Mouse (Mus musculus) adrenal gland, postnatal 25 days (tissue): ENCODE measurements at regions not wholly inside any gene's neighbourhood (a gene's known extent, or its start where the extent isn't known, plus 50 kb on each side); places are given as distances from the start of the nearest gene placed in this dataset.
A peak's percentile ranks its signal among the peaks of the same experiment; 100 is the strongest.

ENCODE experiments used
- DNase-seq: peaks from one replicate; pipeline ENCODE4 v3.0.0; 2021; ENCODE audit warnings: mixed read lengths

DNA sequence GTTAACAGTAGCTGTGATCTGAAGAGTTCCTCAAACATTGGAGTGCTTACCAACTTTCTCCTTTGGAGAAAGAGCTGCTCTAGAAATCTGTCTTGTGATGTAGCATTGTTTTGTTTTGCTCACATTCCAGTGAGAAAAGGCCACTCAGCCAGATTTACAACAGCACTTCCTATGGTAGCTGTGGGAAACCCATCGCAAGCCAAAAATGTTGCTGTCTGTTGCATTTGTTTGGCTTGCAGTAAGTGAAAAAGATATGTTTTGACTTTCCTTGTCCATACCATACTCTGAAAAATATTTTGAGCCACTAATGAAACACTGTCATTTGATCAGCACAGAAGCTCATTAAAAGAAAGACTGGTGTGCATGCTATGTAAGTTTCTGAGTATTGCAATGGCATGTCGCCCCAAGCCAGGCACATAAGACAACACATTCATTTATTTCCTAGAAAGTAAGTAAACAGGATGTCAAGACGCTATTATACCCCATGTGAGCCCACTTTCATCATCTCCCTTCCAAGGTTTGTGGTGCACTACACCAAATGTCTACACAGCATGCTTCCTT is 66.2 kb downstream of the Car2 start:
- no peak for DNase-seq

DNA sequence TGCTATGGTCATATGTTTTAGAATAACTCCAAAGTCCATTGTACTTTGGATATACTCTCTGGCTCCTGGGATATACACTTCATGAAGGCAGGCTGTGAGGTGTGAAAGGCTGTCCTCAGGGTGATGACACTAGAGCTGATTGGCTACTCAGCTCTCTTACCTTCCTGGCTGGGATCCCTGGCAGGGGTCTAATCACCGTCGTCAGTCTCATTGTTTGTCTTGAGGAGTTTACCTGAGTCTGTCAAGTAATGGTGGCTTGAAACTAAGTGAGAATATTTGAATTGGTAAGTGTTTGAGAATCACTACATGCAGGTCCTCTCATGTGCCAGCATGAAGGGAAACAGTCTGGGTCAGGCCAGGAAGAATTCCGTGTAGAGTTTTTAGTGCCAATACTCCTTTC is 66.9 kb downstream of the Car2 start:
- no peak for DNase-seq

DNA sequence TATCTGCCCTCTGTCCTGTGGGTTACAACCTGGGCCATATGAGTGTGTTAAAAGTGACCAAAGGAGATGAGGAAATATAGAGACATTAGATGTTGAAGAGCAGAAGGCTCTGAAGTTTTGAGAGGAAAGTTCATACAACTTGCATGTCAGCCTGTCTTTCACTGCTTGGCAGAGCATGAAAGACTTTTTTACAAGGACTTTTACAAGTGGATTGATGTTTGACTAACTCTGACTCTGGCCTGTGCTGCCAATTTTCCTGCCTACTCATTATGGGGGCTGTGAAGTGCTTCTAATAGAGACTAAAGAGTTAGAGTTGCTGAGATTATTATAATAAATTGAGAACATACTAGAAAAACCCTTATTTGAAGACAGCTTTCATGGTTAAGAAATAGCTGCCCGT is 71.4 kb downstream of the Car2 start:
- DNase-seq, result peak; percentile 8

DNA sequence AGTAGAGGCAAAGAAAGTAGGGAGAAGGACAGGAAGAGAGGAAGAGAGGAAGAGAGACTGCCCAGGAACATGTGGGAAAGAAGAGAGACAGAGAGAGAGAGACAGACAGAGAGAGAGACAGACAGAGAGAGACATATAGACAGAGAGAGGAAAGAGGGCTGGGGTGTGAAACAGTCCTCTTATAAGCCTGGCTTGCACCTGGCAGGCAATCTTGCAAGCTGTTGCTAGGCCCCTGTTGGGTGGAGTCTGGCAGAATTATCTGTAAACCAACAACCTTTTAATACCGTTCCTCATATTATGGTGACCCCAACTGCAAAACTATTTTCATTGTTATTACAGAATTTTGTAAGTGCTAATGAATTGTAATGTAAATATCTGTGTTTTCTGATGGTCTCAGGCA is 72.2 kb downstream of the Car2 start:
- DNase-seq, result no peak

DNA sequence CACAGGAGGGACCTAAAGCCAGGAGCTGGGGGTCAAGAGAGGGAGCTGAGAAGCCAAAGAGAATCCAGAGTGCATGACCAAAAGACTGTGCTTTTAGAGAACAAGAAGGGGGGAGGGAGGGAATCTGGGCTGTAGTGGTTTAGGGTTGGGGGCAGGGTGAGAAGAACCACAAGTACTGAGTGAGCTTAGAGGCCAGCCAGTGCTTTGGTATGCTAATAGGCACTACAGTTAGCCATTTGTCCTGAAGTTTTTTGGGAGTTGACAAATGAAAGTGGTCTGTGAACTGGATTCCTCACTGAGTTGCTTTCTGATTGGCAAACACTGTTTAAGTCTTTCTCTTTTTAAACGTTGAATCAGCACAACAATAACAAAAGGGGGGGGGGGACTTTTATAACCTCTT is 73.5 kb downstream of the Car2 start:
- no peak for DNase-seq

DNA sequence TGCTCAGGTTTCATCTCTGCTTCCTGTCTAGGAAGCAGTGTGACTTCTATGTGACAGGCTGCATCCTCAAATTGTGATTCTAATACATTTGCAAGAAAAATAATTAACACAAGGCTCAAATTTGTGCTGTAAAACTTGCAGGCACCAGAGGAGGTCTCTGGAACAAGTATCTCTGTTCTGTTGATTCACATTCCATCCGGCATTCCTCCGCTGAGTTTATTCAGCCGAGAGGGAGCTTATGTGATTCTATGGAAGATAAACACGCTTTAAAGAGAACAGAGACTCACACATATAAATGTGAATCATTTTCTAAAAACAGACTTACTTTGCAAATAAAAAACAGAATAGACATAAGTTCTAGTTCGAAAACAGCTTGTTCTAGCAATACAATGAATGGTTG is 78.7 kb downstream of the Car2 start:
- no peak for DNase-seq

DNA sequence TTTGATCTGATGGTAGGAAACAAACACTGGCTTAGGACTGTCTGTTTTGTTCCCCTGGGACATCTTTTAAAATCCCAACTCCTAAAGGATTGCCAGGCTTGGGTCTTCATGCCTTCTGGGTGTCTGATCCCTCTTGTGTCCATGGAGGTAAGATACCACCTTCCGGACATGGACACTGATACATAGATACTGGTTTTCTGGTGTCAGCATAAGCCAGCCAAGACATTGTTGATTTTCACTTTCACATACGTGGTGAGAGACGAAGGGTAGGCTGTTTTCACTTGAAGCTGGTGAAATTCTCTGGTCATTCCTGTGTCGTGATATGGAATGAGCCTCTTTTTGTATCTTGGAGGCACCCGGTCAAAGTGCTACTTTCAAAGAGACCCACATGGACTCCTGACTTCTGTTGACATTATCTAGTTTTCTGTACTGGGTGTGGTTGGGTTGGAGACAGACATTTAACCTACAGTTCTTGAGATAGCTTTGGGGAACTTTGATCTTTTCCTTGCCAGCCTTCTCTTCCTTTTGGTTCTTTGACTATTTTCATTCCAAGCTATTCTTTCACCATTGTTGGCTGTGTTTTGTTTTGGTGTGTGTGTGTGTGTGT is 79.5 kb downstream of the Car2 start:
- DNase-seq, result no peak

DNA sequence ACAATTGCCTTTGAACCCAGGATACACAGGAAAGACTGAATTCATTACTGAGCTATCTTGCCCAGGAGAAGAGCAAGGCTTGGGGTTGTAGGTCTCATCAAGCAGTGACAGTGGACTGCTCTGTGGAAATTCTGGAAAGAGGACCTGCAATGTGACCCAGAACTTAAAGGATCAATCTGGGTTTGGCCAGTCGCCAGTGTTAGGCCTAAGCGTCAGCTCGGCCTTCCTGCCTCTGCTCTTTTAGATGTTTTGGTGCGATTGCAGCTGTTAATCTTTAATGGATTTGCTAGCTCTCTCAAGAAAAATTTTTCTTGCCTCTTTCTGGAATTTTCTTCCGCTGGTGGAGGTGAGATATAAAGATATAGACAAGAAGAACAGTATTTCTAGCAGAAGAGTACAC is 81.2 kb downstream of the Car2 start:
- no peak for DNase-seq

DNA sequence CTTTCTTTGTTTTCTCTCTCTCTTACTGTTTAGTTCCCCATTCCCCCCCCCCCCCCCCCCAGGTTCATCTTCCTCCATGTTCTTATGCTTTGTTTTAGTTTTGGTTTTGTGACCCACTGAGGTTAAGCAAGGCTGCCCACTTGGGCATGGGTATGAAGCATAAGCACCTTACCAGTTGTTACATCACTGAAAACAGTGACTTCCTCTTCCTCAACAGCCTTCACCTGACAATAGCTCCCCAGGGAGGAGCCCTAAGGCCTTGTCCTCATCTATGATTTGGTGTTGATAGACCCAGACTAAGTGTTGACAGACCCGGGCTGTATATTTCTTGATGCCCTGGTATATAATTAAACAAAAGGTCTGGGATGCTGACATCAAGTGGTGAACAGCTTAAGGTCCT is 82.3 kb downstream of the Car2 start:
- no peak for DNase-seq

DNA sequence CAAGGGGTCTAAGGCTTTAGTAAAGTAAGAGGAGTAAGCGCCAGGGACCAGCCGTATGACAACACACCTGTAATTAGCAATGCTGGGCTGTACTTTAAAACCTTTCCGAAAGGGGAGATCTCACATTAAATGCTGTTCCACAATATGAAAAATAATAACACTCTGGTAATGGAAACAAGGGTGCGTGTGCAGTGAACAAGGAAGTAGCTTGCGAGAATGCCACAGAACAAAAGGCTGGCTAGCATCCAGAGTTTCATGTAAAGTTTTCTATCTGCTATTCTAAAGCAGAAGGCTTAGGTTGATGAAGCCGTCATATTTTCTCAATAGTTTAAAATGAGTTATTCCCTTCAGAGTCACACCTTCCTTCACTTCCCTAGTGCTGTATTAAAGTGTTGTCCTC is 83.6 kb downstream of the Car2 start:
- DNase-seq, result no peak

DNA sequence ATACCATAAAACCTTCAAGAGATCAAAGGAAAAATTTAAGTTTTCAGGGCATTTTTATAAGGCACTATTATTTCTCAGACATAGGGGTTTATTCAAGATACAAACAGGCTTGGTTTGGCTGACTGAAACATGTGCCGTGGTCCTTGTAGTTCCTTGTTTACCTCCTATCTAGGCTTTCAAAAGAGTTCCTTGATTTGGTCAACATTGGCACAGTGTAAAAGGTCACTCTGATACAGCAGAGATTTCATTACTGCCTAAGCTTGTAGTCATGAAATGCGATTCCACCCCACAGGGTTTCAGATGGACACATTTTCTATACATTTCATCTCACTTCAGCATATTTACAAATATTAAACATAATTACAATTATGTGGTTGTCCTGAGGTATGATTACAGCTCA is 85.6 kb downstream of the Car2 start:
- no peak for DNase-seq

DNA sequence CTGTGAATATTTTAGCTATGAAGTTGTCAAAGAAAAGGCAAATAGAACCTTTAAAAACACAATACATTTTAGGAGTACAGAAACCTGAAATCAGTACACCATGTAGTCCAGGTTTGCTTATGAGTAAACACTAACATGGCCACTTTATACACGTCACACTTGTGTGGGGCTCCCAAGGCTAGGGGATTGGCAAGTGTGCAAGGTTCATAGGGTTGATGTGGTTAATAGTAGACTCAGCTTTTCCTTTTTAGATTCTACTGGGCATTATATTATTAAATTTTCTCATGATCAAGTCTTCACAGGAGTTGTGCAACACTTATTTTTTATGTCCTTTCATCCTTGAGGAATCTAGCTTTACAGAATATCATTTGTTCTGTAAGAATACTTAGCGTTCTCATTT is 88.7 kb downstream of the Car2 start:
- no peak for DNase-seq

DNA sequence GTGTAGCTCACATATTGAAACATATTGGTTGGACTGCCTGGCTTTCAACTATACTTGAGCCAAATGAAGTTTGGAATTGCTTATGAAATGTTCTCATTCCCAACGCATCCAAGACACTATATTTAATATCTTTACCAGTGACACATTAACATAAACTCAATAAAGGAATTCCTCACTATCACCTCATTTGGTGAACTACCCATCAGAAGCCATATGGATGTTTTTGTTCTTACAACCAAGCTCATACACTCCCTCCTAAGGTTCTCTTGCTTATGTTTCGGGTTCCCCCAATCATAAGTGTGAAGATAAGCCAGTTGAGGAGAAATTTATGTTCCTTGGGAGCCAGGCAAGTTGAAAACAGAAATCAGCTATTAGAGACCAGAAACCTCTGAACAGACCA is 89.1 kb downstream of the Car2 start:
- no peak for DNase-seq

DNA sequence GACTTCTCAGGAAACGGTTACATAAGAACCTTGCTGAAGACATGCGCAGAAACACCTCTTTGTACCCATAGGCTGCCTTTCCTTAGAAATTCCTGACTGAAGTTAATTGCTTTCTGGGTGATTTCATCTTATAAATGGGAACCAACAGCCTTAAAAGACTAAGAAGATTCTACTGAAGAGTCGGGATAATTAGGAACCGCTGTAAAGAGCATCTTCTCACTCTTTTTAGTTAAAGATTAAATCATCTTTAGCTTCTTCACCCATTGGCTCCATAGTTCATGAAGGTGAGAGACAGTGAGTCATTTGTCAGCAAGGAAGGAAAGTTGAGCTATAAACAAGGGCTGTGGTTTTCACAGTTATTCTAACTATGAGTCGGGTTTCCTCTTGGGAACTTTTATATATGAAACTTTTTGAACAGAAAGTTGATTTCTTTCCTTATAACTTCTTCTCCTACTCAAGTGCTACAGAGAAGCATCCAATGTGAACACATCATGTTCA is 93.1 kb downstream of the Car2 start:
- no peak for DNase-seq

DNA sequence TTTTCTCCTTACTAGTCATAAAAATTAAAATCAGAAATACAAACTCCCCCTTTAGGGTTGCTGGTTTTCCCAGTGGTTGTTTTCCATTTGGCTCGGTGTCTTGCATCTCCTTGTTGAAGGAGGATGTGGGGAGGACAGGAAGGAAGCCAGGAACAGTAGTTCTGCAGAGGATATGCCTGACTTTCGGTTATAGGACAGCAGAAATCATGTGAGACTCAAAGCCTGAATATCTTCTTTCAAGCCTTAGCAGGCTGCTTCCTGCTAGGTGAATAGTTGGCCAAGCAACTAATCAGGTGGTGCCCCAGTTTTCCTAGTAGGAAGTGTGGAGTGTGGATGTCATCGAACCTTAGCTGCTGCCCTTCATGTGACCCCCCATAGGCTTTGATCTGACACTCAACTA is 103.6 kb downstream of the Car2 start:
- no peak for DNase-seq

DNA sequence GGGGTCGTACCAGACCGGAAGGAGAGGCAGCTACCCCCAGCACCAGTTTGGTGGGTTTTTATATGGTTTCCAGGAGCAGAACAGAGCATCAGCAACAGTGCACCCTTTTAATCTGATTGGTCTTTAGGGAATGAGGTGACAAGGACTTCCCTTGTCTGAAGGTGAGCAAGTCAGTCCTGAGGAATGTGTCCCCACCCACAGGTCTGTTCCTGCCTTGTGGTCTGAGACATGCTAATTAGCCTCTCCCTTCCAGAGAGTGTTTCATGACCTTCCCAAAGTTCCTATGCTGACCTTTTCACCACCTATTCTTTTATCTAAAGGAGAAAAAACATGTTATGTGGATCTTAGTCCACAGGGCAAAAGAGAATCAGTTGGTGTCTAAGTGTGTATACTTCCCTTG is 107.9 kb downstream of the Car2 start:
- no peak for DNase-seq

DNA sequence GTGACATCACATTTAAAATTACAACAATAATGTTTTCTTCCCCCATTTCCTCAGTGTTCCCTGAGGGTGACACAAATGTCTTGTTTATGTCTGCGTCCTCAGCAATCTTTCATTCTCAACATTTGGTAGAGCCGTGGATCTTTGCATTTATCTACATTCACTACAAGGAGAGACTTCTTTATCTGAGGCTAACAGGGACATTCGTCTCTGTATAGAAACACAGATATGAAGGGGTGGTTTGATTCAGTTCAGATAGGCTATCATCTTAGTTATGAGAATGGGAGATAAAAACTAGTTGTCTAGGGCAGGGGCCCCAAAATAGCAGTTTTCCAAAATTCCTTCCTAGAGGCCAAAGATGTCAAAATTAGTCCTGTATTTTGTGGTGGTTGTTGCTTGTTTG is 111.2 kb downstream of the Car2 start:
- no peak for DNase-seq

DNA sequence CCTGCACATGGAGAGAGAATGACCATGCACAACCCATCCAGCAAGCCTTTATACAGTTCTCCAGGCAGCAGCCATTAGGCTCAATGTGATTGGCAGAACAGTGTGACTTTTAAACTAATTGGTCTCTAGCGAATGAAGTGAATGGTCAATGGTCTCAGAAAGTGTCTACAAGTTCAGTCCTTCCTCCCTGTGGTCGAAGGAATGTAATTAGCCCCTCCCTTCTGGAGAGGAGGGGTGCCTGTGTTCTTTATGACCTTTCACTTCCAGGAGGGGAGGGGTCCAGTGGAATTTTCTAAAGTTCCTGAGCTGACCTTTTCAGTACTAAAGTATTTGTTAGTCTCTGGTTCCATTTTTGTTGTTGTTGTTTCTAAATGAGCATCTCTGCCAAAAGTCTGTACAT is 112.4 kb downstream of the Car2 start:
- DNase-seq, result no peak

DNA sequence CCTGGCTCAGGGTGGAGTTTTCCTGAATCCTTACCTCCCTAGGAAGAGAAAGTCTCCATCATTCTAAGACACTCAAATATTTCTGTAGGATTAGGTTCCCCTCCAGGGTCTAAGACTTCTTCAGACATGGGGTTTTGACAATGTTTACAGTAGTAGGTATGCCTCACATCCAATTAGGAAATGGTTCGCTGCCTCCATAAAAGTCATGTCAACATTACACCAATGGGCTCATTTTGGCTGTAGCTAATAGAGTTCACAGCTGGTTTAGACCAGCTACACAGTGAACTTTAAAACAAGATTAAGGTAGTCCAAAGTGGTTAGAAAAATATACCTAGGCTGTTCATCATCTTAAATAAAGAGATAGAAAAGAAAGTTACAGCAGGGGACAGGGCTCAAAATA is 113.3 kb downstream of the Car2 start:
- no peak for DNase-seq

DNA sequence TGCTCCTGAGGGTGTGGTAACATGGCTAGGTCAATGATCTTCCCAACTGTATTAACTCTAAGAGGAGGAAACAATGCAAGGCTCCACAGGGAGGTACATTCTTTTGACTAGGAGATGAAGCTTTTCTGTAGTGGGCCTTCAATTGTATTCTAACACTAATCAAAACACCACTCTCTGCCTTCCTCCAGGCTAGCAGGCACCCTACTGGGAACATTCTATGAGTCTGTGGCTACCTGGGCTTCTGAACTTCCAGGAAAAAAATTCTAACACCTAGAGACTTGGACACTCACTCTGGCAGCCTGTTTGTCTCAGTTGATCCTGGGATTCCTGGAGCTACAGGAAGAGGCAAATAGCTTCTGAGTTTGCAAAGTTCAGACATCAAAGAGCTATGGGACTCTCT is 113.8 kb downstream of the Car2 start:
- DNase-seq, result no peak

DNA sequence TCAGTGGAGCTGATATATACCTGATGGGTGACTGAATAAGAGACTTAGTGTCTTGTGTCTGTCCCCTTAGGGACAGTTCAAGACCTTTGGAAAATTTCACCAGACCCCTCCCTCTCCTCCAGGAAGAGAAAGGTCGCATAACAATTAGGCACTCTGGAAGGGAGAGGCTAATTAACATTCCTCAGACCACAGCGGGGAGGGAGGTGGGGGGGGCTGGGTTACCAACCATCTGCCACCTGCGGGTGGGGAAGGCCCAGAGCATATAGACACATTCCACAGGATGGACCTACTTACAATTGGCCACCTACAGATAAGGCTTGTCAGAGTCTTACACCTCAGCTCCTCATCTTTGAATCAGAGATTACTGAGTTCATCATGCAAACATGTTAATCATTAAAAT is 114.6 kb downstream of the Car2 start:
- no peak for DNase-seq

DNA sequence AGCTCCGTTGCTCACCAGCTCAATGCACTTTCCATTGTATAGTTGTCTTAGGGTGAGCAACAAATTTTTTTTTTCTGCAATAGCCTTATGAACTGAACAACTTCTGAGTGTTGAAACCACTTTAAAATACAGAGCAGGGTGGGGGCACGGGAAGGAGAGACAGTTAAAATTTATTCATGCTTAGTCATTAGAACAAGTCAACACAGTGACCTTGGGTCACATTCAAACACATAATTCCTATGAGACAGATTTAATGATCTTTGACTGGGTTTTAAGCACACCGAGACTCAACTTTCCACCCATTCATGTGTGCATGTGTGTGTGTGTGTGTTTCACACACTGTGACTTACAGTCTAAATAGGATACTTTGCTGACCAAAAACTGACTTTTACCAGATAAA is 121.7 kb downstream of the Car2 start:
- DNase-seq, result peak; percentile 13

DNA sequence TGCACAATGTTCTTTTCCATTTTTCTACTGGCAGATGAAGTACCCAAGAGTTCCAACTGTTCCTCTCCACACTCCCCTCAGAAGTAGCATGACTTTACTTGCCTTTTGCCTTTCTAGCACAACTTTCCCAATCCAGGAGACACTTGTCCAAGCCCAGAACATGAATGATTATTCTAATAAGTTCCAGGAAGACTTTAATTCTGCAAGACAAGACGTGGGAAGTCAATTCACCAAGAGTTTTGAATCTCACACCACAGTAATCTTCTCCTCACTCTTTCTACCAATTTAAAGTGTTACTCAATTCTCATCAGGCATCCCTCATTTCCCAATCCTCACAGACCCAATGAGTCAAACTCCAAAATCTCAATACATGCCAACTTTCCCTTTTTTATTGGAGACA is 122.4 kb downstream of the Car2 start:
- no peak for DNase-seq

DNA sequence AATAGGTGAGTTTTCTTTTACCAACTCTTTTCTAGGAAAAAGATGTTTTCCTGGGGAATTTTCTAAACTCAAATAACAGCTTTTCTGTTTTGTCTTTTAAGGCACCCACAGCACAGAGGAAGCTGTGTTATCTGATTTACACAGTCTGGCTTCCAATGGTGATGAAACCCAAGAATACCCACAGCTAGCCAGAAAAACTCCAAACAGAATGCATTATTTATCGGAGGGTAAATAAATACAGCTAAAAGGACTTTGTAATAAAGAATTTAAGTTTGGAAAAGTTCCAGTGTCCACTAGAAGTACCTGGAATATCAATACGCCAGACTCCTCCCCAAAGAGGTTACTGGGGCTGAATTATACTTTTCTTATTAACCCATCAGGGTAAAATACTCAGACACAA is 123.7 kb downstream of the Car2 start:
- DNase-seq, result no peak

DNA sequence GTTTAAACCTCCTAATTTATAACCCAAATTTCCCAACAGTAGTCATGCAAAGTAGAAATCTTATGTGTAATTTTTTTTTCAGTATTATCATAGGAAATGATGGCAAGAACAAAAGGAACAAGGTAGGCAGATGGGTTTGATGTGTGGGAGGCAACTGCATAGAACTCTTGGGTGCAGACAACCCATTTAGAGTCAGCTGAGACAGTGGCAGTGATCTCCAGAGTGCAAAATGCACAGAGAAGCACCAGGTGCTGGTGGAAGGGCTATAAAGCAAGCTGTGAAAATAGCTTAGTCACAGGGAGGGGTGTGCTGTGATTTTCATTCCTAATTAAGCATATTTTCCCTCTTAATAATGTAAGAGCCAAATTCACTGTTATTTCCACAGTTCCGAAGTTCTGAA is 130.5 kb downstream of the Car2 start:
- DNase-seq, result no peak
